Mouse (Mus musculus): ENCODE results near the gene Inafm1. TPM values are rescaled to one million over a fixed set of nuclear protein-coding genes. Genes with fewer than 3 reads are reported as not detected.

Gene Inafm1
- total and polyA plus RNA-seq, 3 experiments = 50.7 to 87.6 TPM; not detected in 1

DNA sequence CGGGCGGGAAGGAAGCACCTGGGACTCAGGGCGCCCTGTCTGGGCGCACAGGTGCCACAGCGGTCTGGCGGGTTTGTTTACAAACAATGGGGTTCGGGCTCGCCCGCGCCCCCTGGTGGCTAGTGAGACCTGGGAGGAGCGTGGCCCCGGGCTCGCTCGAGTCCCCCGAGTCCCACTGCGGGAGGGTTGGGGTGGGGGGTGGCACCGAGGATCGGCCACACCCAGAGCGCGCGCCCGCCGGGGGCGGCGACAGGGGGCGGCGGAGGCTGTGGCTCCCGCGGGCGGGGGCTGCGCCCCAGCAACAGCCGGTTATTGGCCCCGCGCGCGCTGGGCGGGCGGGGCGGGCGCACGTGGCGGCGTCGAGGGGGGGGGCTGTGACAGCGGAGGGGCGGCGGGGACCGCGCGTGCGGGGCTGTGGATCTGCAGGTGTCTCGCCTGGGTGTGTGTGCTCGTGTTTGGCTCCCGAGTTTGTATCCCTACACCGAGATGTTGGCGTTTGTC, 36.7 kb upstream of the Inafm1 start:
- peak; percentile 92 for DNase-seq (ENCODE audit: low read depth, low spot score)
- H3K4me3 ChIP-seq (ENCODE audit: control insufficient read depth in 1 of 2, insufficient read depth in 1 of 2, low read depth in 2 of 2, low read length in 2 of 2) = peak overlapping the region; percentile 75 to 87
- no peaks in the 10 kb centered on the region for H3K9me3 ChIP-seq (replicated peaks; ENCODE audit: insufficient read depth, low read length)
- H3K27ac ChIP-seq (ENCODE audit: control insufficient read depth, low read depth, low read length) = peak overlapping the region; percentile 65
- no peaks in the 10 kb centered on the region for H3K27me3 ChIP-seq (ENCODE audit: control insufficient read depth in 1 of 2, insufficient read depth in 2 of 2, low read length in 2 of 2)
- TF ChIP-seq ELF1 (IDR thresholded peaks at IDR 0.05; ENCODE audit: low read depth, low read length) (no peak), RAD21 (IDR thresholded peaks at IDR 0.05; ENCODE audit: low read depth, low read length) (peak; percentile 1; the same call in 1 of the 2 replicates), TAL1 (IDR thresholded peaks at IDR 0.05; ENCODE audit: low read length) (no peak), MAFK (IDR thresholded peaks at IDR 0.05; ENCODE audit: borderline replicate concordance, low read depth, low read length) (no peak), JUND (IDR thresholded peaks at IDR 0.05; ENCODE audit: low read depth, low read length) (no peak), MXI1 (IDR thresholded peaks at IDR 0.05; ENCODE audit: low read depth, low read length) (peak; percentile 88), MAZ (IDR thresholded peaks at IDR 0.05; ENCODE audit: low read depth, low read length) (peak; percentile 77; the same call in 1 of the 2 replicates), POLR2AphosphoS5 (IDR thresholded peaks at IDR 0.05; ENCODE audit: borderline replicate concordance, low read depth, low read length) (no peak), E2F4 (IDR thresholded peaks at IDR 0.05; ENCODE audit: borderline replicate concordance, low read depth, low read length) (no peak), HCFC1 (IDR thresholded peaks at IDR 0.05; ENCODE audit: low read depth, low read length) (peak; percentile 27; the same call in 1 of the 2 replicates), NRF1 (IDR thresholded peaks at IDR 0.05; ENCODE audit: insufficient read depth, low read depth, low read length, poor library complexity, severe bottlenecking) (no peak), ETS1 (IDR thresholded peaks at IDR 0.05; ENCODE audit: low read depth, low read length) (peak; percentile 63), MYC (IDR thresholded peaks at IDR 0.05; ENCODE audit: low read depth, low read length) (no peak; the same call in 1 of the 2 replicates), EP300 (IDR thresholded peaks at IDR 0.05; ENCODE audit: low read depth in 1 of 2, low read length in 2 of 2) (no peak), CTCF (IDR thresholded peaks at IDR 0.05 in 2 of 3, conservative IDR thresholded peaks at IDR 0.05 in 1 of 3; ENCODE audit: control insufficient read depth in 1 of 3, insufficient read depth in 1 of 3, low read depth in 2 of 3, low read length in 3 of 3, poor library complexity in 1 of 3, severe bottlenecking in 1 of 3) (peak; percentile 62 to 89 (median 73); a peak in 5 of 6 replicates), UBTF (IDR thresholded peaks at IDR 0.05; ENCODE audit: borderline replicate concordance, insufficient read depth, low read depth, low read length) (no peak), USF1 (IDR thresholded peaks at IDR 0.05; ENCODE audit: low read depth, low read length) (peak; percentile 44; the same call in 1 of the 2 replicates), MEF2A (IDR thresholded peaks at IDR 0.05; ENCODE audit: extremely low read depth, insufficient replicate concordance, low read depth, low read length, poor library complexity, severe bottlenecking) (no peak), TCF12 (IDR thresholded peaks at IDR 0.05; ENCODE audit: low read depth, low read length) (peak; percentile 42; the same call in 1 of the 2 replicates), ZC3H11A (IDR thresholded peaks at IDR 0.05; ENCODE audit: low read depth, low read length) (no peak), SMC3 (IDR thresholded peaks at IDR 0.05; ENCODE audit: low read depth, low read length) (peak; percentile 50), MAX (IDR thresholded peaks at IDR 0.05; ENCODE audit: low read length) (peak; percentile 80), TBP (IDR thresholded peaks at IDR 0.05; ENCODE audit: low read depth, low read length) (no peak), SIN3A (IDR thresholded peaks at IDR 0.05; ENCODE audit: low read length) (peak; percentile 97), POLR2AphosphoS2 (IDR thresholded peaks at IDR 0.05; ENCODE audit: low read length) (no peak)
- peak overlapping the region; percentile 88 for H3K9ac ChIP-seq (ENCODE audit: control insufficient read depth, low read depth, low read length, poor library complexity, severe bottlenecking)
- peaks cover 0 to 5% of the 10 kb centered on the region in 2 experiments; a peak in 2 of 4 replicates for H3K36me3 ChIP-seq (ENCODE audit: control insufficient read depth in 1 of 2, insufficient read depth in 2 of 2, low read length in 2 of 2)
- H3K4me1 ChIP-seq (ENCODE audit: control insufficient read depth in 1 of 2, insufficient read depth in 2 of 2, low read length in 2 of 2) = peaks cover 4 to 15% of the 10 kb centered on the region in 2 experiments; a peak in 3 of 4 replicates
- peaks cover 14% of the 10 kb centered on the region for H3K79me2 ChIP-seq (ENCODE audit: control insufficient read depth, insufficient read depth, low read length, poor library complexity)

Data from MEL (cell line).